In genomic region chr13:80974424-80974823, GRCm38 (mm10) we compare ENCODE assay signal across 27 mouse cellular contexts.
"Had no signal": no experiment of that assay in that cellular context is flagged by ENCODE, and none has a peak within 500 bp of the region (broad histone marks: within the 10 kb centered on the region; RNA-seq: fewer than 3 reads in every experiment).

No protein-coding gene starts in this region.

- H3K9me3 ChIP-seq: embryonic facial prominence, embryonic 10.5 days; embryonic facial prominence, embryonic 12.5 days; embryonic facial prominence, embryonic 13.5 days; embryonic facial prominence, embryonic 15.5 days; forebrain, embryonic 10.5 days; forebrain, embryonic 12.5 days; forebrain, embryonic 13.5 days; forebrain, embryonic 15.5 days had no signal

- H3K9ac ChIP-seq: embryonic facial prominence, embryonic 12.5 days; embryonic facial prominence, embryonic 13.5 days; embryonic facial prominence, embryonic 15.5 days; forebrain, embryonic 12.5 days; forebrain, embryonic 13.5 days; forebrain, embryonic 15.5 days; forebrain, postnatal 0 days had no signal

- H3K27me3 ChIP-seq: embryonic facial prominence, embryonic 12.5 days; embryonic facial prominence, embryonic 13.5 days; embryonic facial prominence, embryonic 15.5 days; forebrain, embryonic 12.5 days; forebrain, embryonic 13.5 days; forebrain, embryonic 15.5 days had no signal

- H3K4me2 ChIP-seq: embryonic facial prominence, embryonic 12.5 days; embryonic facial prominence, embryonic 13.5 days; embryonic facial prominence, embryonic 15.5 days; forebrain, embryonic 12.5 days; forebrain, embryonic 13.5 days; forebrain, embryonic 15.5 days had no signal

- DNase-seq: cerebellum, adult 2 months; cerebellum, adult 8-10 months; cerebellum, adult 9-10 months; cerebellum, adult 9-11 months; cerebellum, postnatal 10 days; cerebellum, postnatal 14 days; cerebellum, postnatal 25 days; cerebellum, postnatal 36 days; embryo, embryonic 11 days; forebrain, postnatal 0 days; gastrocnemius, adult 2 months; gastrocnemius, postnatal 10 days; gastrocnemius, postnatal 14 days; gastrocnemius, postnatal 25 days; gastrocnemius, postnatal 36 days; heart, adult 18-20 months had no signal

- H3K4me3 ChIP-seq: embryonic facial prominence, embryonic 10.5 days; embryonic facial prominence, embryonic 12.5 days; embryonic facial prominence, embryonic 13.5 days; embryonic facial prominence, embryonic 15.5 days; erythroblast, embryonic 14.5 days; forebrain, embryonic 10.5 days; forebrain, embryonic 12.5 days; forebrain, embryonic 13.5 days; forebrain, embryonic 15.5 days; gastrocnemius, adult 2 months had no signal

- H3K36me3 ChIP-seq: embryonic facial prominence, embryonic 10.5 days; embryonic facial prominence, embryonic 12.5 days; embryonic facial prominence, embryonic 13.5 days; embryonic facial prominence, embryonic 15.5 days; forebrain, embryonic 10.5 days; forebrain, embryonic 12.5 days; forebrain, embryonic 15.5 days had no signal

- H3K4me1 ChIP-seq: embryonic facial prominence, embryonic 10.5 days; embryonic facial prominence, embryonic 12.5 days; embryonic facial prominence, embryonic 13.5 days; embryonic facial prominence, embryonic 15.5 days; forebrain, embryonic 10.5 days; forebrain, embryonic 12.5 days; forebrain, embryonic 13.5 days; forebrain, embryonic 15.5 days had no signal

- ATAC-seq: forebrain, embryonic 13.5 days; forebrain, embryonic 14.5 days; forebrain, embryonic 15.5 days; forebrain, embryonic 16.5 days; forebrain, postnatal 0 days had no signal

- H3K27ac ChIP-seq: embryonic facial prominence, embryonic 10.5 days; embryonic facial prominence, embryonic 12.5 days; embryonic facial prominence, embryonic 13.5 days; embryonic facial prominence, embryonic 15.5 days; forebrain, embryonic 10.5 days; forebrain, embryonic 12.5 days; forebrain, embryonic 13.5 days; forebrain, embryonic 15.5 days had no signal
